Mouse (Mus musculus) bone marrow macrophage, adult 2 months (primary cell): Measurements from ENCODE around the gene Neu2. TPM values are rescaled to one million over a fixed set of nuclear protein-coding genes. Genes with fewer than 3 reads are reported as not detected.

Experiments used
- H3K27ac ChIP-seq: 2 replicates; pipeline ENCODE4 v1.5.1; 2012; ENCODE audit warnings: low read depth, low read length; ENCODE audit not compliant: insufficient read depth
- H3K4me1 ChIP-seq: 2 replicates; pipeline ENCODE4 v1.6.1; 2012; ENCODE audit warnings: low read length; ENCODE audit not compliant: control insufficient read depth, insufficient read depth
- H3K4me3 ChIP-seq: 2 replicates; pipeline ENCODE4 v1.5.1; 2012; ENCODE audit warnings: mild to moderate bottlenecking, low read length, moderate library complexity; ENCODE audit not compliant: insufficient read depth
- CTCF ChIP-seq: IDR thresholded peaks from 2 replicates; pipeline ENCODE4 v1.5.1; 2012; ENCODE audit warnings: low read depth, mild to moderate bottlenecking, low read length, moderate library complexity
- POLR2A ChIP-seq: IDR thresholded peaks from 2 replicates; pipeline ENCODE4 v1.6.1; 2012; ENCODE audit warnings: mild to moderate bottlenecking, low read depth, low read length, borderline replicate concordance
- polyA plus RNA-seq: library from polyadenylated mRNA; stranded (reverse); fragments of >200 nt; gene quantifications from 2 replicates; pipeline ENCODE4 v1.2.4, GENCODE M21; 2012; ENCODE audit not compliant: missing spikeins, insufficient read depth, insufficient read length

Gene Neu2
- polyA plus RNA-seq, 1 experiment = not detected

DNA sequence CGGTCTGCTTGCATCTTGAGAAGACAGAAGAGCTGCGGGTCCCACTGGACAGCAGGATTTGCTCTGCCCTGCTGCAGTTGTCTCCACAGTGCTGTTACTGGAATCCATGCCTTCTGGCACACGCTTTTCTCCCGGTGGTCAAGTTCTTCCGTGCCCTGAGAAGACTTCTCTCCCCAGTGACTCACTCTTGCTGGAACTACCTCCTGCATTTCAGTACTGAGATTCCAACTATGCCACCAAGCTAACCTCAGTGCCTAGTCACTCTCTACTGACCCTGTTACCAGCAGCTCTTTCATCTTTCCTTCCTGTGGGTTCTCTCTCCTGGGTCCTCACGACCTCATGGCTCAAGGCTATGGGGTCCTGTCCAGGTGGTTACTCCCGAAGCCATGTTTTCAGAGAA lies 133.3 kb downstream of the Neu2 start:
- Histone ChIP-seq H3K4me3 (no peak overlapping the region), H3K27ac (no peak overlapping the region), H3K4me1 (peaks cover 60% of the 10 kb centered on the region)
- TF ChIP-seq POLR2A (no peak), CTCF (no peak)

GRCm38 (mm10) chr1:87645041-87645440 lies 135.4 kb downstream of the Neu2 start:
- TF ChIP-seq CTCF (no peak), POLR2A (no peak)
- H3K4me3 ChIP-seq = no peak overlapping the region
- H3K27ac ChIP-seq = no peak overlapping the region
- H3K4me1 ChIP-seq = peaks cover 62% of the 10 kb centered on the region

DNA sequence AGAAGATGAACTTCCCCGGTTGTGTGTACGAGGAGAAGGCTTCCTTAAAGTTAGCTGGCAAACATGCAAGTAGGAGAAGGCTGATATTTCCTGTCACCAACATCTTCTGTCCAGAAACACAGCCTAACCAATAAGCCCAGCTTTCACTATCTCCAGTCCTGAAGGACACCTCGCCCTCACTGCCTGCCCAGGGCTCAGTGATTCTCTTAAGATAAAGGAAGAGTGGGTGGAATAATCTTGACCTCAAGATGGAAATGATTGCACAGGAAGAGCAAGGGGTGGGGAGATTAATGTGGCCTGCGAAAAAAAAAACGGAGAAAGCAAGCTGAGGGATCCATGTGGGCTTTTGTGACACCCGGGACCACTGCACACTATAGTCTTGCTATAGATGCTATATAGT lies 136.1 kb downstream of the Neu2 start:
- peaks cover 65% of the 10 kb centered on the region for H3K4me1 ChIP-seq
- H3K27ac ChIP-seq = peak overlapping the region; percentile 16; the same call in 1 of the 2 replicates
- TF ChIP-seq POLR2A (no peak), CTCF (no peak)
- no peak overlapping the region for H3K4me3 ChIP-seq

Other genes with a start within 250 kb of the Neu2 start
- not detected in 2 replicates for gene Efhd1, start 245.5 kb upstream of the Neu2 start, polyA plus RNA-seq
- 35.7 and 44.4 TPM in 2 replicates for gene Gigyf2, start 182.9 kb upstream of the Neu2 start, polyA plus RNA-seq
- not detected in 2 replicates for gene Kcnj13, start 115.2 kb upstream of the Neu2 start, polyA plus RNA-seq
- gene Snorc, start 39.6 kb upstream of the Neu2 start, polyA plus RNA-seq = not detected in 2 replicates
- not detected in 2 replicates for gene Ngef, start 64.0 kb downstream of the Neu2 start, polyA plus RNA-seq
- 174 and 202 TPM in 2 replicates for gene Inpp5d, start 110.4 kb downstream of the Neu2 start, polyA plus RNA-seq
- 25.9 and 28.1 TPM in 2 replicates for gene Atg16l1, start 246.0 kb downstream of the Neu2 start, polyA plus RNA-seq